In genomic region chr12:99380124-99380523, GRCm38 (mm10) we compare ENCODE assay signal across 12 mouse cellular contexts.
"Had no signal": no experiment of that assay in that cellular context is flagged by ENCODE, and none has a peak within 500 bp of the region (broad histone marks: within the 10 kb centered on the region; RNA-seq: fewer than 3 reads in every experiment).

No protein-coding gene starts in this region.

- H3K9ac ChIP-seq: limb, embryonic 15.5 days; liver, embryonic 12.5 days; midbrain, embryonic 12.5 days; neural tube, embryonic 13.5 days; stomach, embryonic 15.5 days had no signal

- H3K4me2 ChIP-seq: limb, embryonic 15.5 days; liver, embryonic 12.5 days; midbrain, embryonic 12.5 days; neural tube, embryonic 13.5 days; stomach, embryonic 15.5 days had no signal

- H3K4me3 ChIP-seq: limb, embryonic 15.5 days; liver, embryonic 12.5 days; midbrain, embryonic 12.5 days; neural tube, embryonic 13.5 days; stomach, embryonic 15.5 days had no signal

- H3K9me3 ChIP-seq: limb, embryonic 15.5 days; liver, embryonic 12.5 days; midbrain, embryonic 12.5 days; neural tube, embryonic 13.5 days; stomach, embryonic 15.5 days had no signal

- DNase-seq: kidney, postnatal 14 days; layer of hippocampus, adult 9-11 months; layer of hippocampus, postnatal 36 days; lung, adult 18-20 months; thymus, adult 2 months; thymus, postnatal 25 days had no signal

- H3K27me3 ChIP-seq: limb, embryonic 15.5 days; liver, embryonic 12.5 days; midbrain, embryonic 12.5 days; neural tube, embryonic 13.5 days; stomach, embryonic 15.5 days had no signal

- H3K27ac ChIP-seq: limb, embryonic 15.5 days; liver, embryonic 12.5 days; midbrain, embryonic 12.5 days; neural tube, embryonic 13.5 days; stomach, embryonic 15.5 days had no signal

- ATAC-seq: midbrain, embryonic 16.5 days had no signal
